Mouse (Mus musculus): ENCODE data around the gene Vdac2. TPM values are rescaled to one million over a fixed set of nuclear protein-coding genes. Genes with fewer than 3 reads are reported as not detected.

Gene Vdac2
- polyA plus RNA-seq, 1 experiment from 2014 or later, result 301 TPM

DNA sequence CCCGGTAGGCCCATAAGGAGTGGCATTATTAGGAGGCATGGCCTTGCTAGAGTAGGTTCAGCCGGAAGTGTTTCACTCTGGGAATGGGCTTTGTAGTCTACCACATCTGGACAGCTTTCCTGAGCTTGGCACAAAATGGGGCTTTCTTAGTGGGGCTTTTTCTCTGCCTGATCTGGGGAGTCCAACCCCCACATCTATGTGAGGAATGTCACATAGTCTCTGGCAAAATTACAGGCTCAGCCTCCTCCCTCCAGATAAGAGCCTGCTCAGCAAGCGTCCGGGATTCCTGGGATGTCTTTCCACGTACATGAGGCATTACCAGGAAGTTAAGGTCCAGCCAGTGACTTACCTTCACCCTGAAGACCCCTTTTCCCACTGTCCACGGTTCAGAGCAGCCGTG, 1.1 kb upstream of the Vdac2 start:
- Histone ChIP-seq H3K4me3 (no peak overlapping the region), H3K27me3 (ENCODE audit: low read depth, poor library complexity, severe bottlenecking) (no peaks in the 10 kb centered on the region), H3K27ac (no peak overlapping the region), H3K36me3 (no peaks in the 10 kb centered on the region), H3K4me1 (peaks cover 7% of the 10 kb centered on the region; the same call in 1 of the 2 replicates), H3K9me3 (replicated peaks) (no peaks in the 10 kb centered on the region)
- DNase-seq (ENCODE audit: low spot score), result no peak
- 78% methylated on average over 7 of the region's 7 CpGs for WGBS

DNA sequence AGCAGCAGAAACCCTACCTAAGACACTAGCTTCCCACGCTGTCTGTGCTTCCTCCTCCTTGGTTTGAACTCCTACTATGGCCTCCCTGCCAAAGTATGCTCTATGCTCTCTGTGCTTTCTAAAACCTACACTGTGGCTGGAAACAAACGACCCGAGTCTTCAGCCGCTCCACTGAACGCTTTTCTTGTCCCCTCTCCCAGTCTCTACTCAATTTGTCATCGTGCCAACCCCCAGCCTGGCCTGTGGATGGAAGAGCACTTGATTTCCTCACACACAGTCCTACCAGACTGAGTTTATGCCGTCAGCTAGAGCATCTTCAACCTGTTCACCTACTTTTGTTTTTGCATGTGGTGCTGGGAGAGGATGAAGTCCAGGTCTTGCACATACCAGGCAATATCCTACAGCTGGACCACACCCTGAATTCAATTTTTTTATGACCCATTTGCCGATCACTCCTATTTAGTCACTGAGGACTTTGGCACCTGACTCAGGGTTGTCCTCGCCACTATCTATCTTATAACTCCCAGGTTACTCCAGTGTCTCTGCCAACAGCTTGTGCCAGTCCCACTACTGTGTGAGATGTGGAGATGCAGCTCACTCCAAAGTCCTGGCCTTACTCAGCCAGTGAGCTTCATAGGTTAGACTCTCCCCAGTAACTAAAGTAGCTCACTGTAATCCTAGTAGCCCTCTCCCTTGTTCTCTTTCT, 901 bp downstream of the Vdac2 start:
- WGBS, result 83% methylated on average over 9 of the region's 9 CpGs
- H3K4me3 ChIP-seq, result no peak overlapping the region
- no peak overlapping the region for H3K27ac ChIP-seq
- no peak for DNase-seq (ENCODE audit: low spot score)
- H3K36me3 ChIP-seq, result no peaks in the 10 kb centered on the region
- peaks cover 14% of the 10 kb centered on the region for H3K4me1 ChIP-seq
- H3K9me3 ChIP-seq (replicated peaks), result no peaks in the 10 kb centered on the region
- H3K27me3 ChIP-seq (ENCODE audit: low read depth, poor library complexity, severe bottlenecking), result no peaks in the 10 kb centered on the region

DNA sequence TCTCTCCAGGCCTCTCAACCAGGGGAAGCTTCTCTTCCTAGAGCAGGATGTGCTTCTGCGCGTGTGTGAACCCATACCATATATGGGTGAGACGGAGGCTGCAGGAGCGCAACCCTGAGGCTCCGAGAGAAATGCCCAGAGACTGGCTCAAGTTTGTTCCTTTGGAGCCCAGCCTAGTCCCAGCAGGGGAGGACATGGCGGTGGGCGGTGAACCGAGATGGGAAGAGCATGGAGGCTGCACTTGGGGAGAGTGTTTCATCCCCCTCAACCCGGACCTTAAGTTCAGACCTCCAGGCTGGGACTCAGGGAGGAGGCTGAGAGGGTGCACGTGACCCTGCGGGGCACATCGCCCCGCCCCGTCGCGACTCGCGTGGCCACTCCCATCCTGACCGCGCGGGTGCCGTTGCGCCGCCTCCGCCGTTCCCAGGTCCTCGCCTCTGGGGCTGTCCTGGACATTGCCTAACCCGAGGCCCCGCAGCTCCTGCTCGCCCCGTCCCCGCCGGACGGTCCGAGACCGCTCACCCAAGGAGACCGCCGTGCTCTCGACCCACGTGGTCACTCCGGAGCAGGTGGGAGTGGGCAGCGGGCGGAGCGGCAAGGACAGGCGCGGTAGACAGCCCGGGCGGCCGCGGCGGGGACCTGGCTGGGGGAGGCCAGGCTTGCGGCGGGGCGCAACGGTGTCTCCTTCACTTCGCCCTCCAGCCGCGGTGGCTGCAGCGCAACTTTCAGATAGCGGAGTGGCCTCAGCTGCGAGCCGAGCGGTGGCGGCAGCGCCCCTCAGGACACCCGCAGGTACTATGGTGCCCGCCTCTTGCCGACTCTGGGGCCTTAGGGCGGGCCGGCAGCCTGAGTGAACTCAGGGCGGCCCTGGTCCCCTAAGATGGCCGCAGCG, 6.1 kb downstream of the Vdac2 start:
- under 1% methylated on average over 73 of the region's 73 CpGs for WGBS
- Histone ChIP-seq H3K9me3 (replicated peaks) (no peaks in the 10 kb centered on the region), H3K27me3 (ENCODE audit: low read depth, poor library complexity, severe bottlenecking) (no peaks in the 10 kb centered on the region), H3K36me3 (peaks cover 34% of the 10 kb centered on the region), H3K4me3 (peak overlapping the region; percentile 97), H3K27ac (peak overlapping the region; percentile 100), H3K4me1 (peaks cover 29% of the 10 kb centered on the region)
- DNase-seq (ENCODE audit: low spot score), result peak; percentile 98

DNA sequence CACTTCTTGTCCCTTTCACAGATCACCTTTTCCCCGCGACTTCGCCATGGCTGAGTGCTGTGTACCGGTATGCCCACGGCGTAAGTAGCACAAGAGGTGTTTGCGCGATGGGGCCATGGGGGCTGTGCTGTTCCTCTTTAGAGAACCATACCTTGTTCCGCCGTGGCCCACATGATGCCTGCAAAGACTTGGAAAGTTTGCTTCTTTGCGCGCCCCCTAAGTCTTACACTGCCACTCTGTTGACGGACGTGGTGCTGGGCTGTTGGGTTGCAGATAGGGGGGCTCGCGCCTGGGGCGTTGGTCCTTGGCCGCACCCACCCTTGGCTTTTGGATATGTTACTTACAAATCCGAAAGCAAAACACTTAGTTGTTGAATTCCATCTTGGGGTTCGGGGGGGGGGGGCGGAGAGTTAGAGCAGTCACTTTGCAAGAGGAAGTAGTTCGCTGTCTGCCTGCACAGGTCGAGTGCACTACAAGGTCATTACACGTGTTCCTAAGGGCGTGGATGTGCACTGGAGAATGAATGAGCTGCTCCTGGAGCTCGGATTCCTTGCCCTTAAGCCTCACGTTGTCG, 6.9 kb downstream of the Vdac2 start:
- Histone ChIP-seq H3K36me3 (peaks cover 42% of the 10 kb centered on the region), H3K27ac (peak overlapping the region; percentile 100), H3K9me3 (replicated peaks) (no peaks in the 10 kb centered on the region), H3K27me3 (ENCODE audit: low read depth, poor library complexity, severe bottlenecking) (no peaks in the 10 kb centered on the region), H3K4me3 (peak overlapping the region; percentile 97), H3K4me1 (peaks cover 29% of the 10 kb centered on the region)
- DNase-seq (ENCODE audit: low spot score), result no peak
- WGBS, result under 1% methylated on average over 28 of the region's 28 CpGs

DNA sequence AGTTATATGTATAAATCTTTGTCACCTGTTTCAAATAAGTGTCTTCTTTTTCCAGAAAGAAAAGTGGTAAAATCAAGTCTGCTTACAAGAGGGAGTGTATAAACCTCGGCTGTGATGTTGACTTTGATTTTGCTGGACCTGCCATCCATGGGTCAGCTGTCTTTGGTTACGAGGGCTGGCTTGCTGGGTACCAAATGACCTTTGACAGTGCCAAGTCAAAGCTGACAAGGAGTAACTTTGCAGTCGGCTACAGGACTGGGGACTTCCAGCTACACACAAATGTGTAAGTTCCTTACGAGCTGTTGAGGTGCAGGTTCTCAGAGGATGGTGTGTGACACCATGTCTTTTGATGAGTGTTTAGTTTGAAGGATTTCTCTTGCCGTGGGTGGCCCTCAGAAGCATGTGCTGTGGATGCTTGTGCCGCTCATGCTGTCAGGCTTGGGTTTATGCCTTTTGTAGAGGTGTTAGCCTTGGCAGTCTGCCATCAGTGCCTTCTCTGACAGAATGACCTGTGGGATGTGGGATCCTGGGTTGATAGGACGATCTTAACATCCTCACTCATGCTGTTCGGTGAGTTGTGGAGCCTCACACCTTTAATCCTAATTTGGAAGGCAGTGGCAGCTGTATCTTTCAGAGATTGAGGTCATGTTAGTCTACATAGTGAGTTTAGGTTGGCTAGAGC, 13.4 kb downstream of the Vdac2 start:
- Histone ChIP-seq H3K27me3 (ENCODE audit: low read depth, poor library complexity, severe bottlenecking) (no peaks in the 10 kb centered on the region), H3K9me3 (replicated peaks) (no peaks in the 10 kb centered on the region), H3K4me1 (peaks cover 2% of the 10 kb centered on the region), H3K27ac (no peak overlapping the region), H3K4me3 (no peak overlapping the region), H3K36me3 (peaks cover 100% of the 10 kb centered on the region)
- 85% methylated on average over 8 of the region's 8 CpGs for WGBS
- DNase-seq (ENCODE audit: low spot score), result no peak

DNA sequence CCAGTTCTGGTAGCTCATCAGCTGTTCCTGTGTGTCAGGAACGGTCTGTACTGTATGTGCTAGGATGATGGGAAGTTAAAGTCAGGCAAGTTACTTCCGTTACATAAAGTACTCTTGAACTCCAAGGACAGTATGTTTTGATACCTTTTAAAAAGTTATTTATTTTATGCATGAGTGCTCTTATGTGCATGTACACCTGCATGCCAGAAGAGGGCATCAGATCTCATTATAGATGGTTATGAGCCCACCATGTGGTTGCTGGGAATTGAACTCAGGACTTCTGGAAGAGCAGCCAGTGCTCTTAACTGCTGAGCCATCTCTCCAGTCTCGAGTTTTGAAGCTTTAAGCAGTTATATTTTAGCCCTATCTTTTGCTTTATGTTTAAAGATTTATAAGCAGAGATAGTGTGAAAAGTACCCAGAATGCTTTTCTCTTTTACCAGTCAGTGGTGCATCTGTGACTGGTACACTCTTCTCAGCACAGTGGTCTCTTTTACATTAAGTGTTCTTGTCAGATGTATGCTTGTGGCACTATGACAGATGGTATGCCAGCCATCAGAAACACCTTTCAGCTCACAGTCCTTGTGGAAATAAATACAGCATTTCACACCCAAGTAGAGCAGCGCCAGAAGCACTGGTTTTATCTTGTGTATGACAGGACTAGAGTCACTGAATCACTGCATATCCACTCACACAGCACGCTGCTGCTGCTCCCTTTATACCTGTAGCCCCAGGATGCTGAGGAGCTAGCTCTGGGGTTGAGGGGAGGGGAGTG, 17.0 kb downstream of the Vdac2 start:
- 91% methylated on average over 5 of the region's 5 CpGs for WGBS
- no peak overlapping the region for H3K4me3 ChIP-seq
- H3K27ac ChIP-seq, result no peak overlapping the region
- H3K4me1 ChIP-seq, result peaks cover 6% of the 10 kb centered on the region
- H3K9me3 ChIP-seq (replicated peaks), result no peaks in the 10 kb centered on the region
- no peaks in the 10 kb centered on the region for H3K27me3 ChIP-seq (ENCODE audit: low read depth, poor library complexity, severe bottlenecking)
- peaks cover 100% of the 10 kb centered on the region for H3K36me3 ChIP-seq
- no peak for DNase-seq (ENCODE audit: low spot score)

DNA sequence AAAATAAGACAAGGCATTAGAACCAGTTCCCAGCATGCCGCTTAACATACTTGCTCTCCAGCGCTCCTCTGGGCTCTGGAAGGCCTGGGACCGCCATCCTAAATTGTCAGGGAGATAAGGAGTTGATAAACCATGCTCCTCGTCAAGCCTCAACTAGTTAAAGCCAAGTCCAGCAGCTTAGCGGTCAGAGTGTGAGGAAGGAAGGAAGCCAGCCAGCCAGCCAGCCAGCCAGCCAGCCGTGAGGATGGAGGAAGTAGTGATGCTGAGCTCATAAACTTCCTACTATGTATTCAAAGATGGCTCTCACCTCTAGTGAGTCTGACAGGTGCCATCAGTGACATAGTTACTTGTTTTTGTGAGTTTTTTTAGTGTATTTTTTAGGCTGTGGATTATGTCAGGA, 18.2 kb downstream of the Vdac2 start:
- Histone ChIP-seq H3K27me3 (ENCODE audit: low read depth, poor library complexity, severe bottlenecking) (no peaks in the 10 kb centered on the region), H3K27ac (no peak overlapping the region), H3K4me3 (no peak overlapping the region), H3K9me3 (replicated peaks) (no peaks in the 10 kb centered on the region), H3K36me3 (peaks cover 88% of the 10 kb centered on the region), H3K4me1 (peaks cover 19% of the 10 kb centered on the region)
- no peak for DNase-seq (ENCODE audit: low spot score)
- 78% methylated on average over 6 of the region's 6 CpGs for WGBS

DNA sequence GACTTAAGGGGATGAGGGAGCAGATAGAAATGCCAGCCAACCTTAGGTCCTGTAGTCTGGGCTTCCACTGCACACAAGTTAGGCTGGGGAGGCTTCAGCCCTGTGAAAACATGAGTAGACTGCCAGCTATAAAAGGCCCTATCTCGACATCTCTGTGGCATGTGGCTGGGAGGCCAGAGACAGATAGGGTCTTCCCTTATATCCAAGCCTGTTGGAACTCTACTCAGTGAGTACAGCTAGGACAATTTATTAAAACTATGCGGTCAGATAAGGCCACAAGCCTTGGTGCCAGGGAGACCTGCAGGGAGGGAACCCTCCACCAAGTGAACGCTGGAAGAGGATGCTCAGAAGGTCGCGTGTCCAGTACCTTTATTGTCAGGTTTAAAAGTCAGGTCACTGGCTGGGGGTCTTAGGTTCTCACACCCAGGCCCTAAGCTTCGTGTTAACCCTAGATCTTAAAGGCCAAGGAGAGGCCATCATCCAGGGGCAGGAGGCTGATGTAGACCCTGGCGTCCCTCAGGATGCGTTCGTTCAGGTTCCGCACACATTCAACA, 21.9 kb downstream of the Vdac2 start:
- Histone ChIP-seq H3K9me3 (replicated peaks) (no peaks in the 10 kb centered on the region), H3K4me1 (peaks cover 54% of the 10 kb centered on the region), H3K36me3 (peaks cover 52% of the 10 kb centered on the region), H3K27ac (peak overlapping the region; percentile 84), H3K4me3 (peak overlapping the region; percentile 72), H3K27me3 (ENCODE audit: low read depth, poor library complexity, severe bottlenecking) (peaks cover 13% of the 10 kb centered on the region; the same call in 1 of the 2 replicates)
- 17% methylated on average over 10 of the region's 10 CpGs for WGBS
- no peak for DNase-seq (ENCODE audit: low spot score)

DNA sequence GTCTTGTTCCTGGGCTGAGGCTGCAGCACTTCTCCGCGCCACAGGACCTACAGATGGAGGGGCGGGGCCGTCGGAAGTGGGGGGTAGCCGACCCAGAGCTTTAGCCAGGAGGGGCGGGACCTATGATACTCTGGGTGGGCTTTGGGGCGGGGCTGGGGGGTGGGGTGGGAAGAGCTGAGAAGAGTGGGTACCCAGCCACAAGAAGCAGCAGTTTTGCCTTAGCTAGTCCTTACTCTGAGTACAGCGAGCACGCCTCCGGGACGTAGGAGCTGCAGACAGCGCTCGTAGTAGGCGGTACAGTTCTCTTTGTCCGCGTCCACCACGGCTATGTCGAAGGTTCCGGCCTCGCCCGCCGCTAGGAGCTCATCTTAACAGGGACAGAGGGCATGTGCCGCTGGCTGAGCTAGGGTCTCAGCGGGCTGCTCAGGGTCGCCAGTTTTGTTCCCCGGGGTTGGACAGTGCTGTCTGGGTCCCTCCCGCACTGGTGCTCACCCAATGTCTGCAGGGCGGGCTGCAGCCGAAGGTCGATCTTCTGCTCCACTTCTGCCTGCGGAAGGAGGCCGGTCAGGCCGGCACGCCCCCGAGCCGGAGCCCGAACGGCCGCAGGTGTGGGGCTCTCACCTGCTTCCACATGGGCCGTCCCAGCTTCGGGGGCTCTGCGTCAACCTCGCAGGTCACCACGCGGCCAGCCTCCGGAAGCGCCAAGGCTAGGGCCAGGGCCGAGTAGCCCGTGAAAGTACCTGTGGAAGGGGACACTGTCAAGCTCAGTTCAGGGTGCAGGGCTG, 22.5 kb downstream of the Vdac2 start:
- WGBS, result under 1% methylated on average over 50 of the region's 50 CpGs
- peaks cover 45% of the 10 kb centered on the region for H3K36me3 ChIP-seq
- peak overlapping the region; percentile 84 for H3K27ac ChIP-seq

DNA sequence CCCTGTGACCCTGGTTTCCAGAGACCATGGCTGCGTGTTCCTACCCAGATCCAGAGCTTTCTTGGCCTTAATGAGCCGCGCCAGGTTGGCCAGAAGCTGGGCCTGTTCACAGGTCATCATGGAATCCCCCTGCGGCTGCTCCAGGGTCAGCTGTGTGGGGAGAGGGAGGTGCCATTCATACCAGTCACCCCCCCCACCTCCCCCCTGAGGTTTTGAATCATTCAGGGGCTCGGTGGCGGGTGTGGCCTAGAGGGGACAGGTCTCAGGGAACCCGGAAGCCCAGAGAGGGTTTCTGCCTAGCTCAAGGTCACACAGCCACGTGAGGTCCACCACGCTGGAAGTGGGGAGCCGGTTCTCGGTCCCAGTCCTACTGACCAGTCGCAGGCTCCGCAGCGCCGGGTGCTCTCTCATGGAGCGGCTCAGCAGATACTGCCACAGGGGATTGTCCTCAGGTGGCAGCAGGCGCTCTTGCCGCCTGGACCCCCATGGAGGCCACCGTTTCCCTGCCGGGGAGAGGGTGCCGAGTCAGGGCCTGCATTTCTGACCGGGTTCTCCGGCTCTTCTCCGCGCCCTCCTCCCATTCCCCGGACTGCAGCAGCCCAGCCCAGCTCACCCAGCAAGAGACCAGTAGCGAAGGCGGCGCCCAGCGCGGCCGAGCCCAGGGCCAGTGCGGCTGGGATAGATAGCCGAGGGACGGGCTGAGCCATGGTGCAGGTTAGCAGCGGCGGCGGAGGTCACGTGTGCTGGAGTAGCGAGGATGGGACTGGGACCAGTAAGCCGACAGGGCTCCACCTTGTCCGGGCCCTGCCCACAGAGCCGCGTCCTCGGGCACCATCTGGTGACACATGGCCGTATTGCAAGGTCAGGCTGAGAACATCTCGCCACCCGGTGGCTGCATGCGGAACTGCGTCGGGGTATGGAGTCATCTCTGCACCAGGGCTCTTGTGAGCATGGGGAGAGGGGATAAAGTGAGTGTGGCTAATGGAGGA, 23.4 kb downstream of the Vdac2 start, which contains the start of gene Comtd1:
Gene Comtd1 (minus strand): TSS at position 812 of the 989 bp plus-strand sequence.
- peak within 1 kb of the TSS; percentile 84 for H3K27ac ChIP-seq
- peaks cover 26% of the 10 kb centered on the region for H3K27me3 ChIP-seq (ENCODE audit: low read depth, poor library complexity, severe bottlenecking)
- under 1% methylated on average over 51 of the region's 51 CpGs for WGBS
- H3K9me3 ChIP-seq (replicated peaks), result no peaks in the 10 kb centered on the region
- H3K4me1 ChIP-seq, result peaks cover 70% of the 10 kb centered on the region
- DNase-seq (ENCODE audit: low spot score), result peak; percentile 98
- H3K36me3 ChIP-seq, result peaks cover 36% of the 10 kb centered on the region
- peak within 1 kb of the TSS; percentile 72 for H3K4me3 ChIP-seq

More for the DNA sequence above, 22.5 kb downstream of the Vdac2 start:
- peak overlapping the region; percentile 72 for H3K4me3 ChIP-seq
- no peaks in the 10 kb centered on the region for H3K9me3 ChIP-seq (replicated peaks)
- DNase-seq (ENCODE audit: low spot score), result peak; percentile 86
- H3K4me1 ChIP-seq, result peaks cover 61% of the 10 kb centered on the region
- peaks cover 20% of the 10 kb centered on the region for H3K27me3 ChIP-seq (ENCODE audit: low read depth, poor library complexity, severe bottlenecking)
